Mouse (Mus musculus) heart, postnatal 14 days (tissue): ENCODE data around the gene Zfp598. TPM values are rescaled to one million over a fixed set of nuclear protein-coding genes. Genes with fewer than 3 reads are reported as not detected.

Experiments
- DNase-seq, 2 experiments: peaks; one replicate each; pipeline ENCODE4 v3.0.0; 2021 to 2022
- intact Hi-C: fragments of 180-260 bp; cut with DNase I; formaldehyde crosslinking; loops from one replicate; pipeline ENCODE4 v1.15.1; 2025
- total RNA-seq, 2 experiments: library from RNA; stranded (reverse); gene quantifications; 2 replicates each; pipeline ENCODE4 v1.2.3; 2021

Gene Zfp598
- total RNA-seq, 2 experiments from 2014 or later: 20.2 to 21.6 TPM

DNA sequence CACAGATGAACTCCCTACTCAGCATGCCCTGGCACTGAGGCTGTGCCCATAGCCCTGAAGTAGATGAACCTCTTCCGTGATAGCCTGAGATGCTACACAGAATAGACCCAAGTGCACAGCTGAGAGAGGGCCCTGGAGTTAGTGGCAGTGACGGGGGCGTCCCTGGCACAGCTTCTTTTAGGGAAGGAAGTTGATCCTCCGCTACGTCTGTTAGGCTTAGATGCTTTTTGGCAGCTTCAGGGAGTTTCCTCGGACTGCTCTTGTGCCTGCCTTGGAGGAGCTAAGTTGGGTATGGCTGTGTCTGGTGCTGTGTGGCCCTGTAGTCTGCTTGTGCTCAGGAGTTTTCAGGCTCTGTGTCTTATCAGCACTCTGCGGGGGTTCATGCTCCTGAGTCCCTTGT, 4.8 kb downstream of the Zfp598 start:
- intact Hi-C loops: no loop called here
- DNase-seq: no peak

DNA sequence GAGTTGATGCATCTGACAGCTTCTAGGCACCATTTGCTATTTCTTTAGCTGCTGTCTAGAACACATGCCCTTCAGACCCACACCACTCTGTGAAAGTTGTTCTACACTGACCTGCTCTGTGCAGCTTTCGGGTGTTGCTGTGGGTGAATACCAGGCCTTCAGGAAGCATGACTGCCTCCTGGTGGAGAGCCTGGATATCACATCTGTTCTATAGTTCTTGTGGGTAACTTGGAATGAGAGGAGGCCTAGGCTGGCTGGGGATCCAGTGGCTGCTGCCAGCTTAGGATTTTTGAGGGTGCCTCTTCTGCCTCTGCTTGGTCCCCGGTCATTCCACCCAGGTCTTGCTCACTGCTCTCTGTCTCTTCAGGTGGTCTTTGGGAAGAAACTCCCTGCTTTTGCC, 6.7 kb downstream of the Zfp598 start:
- intact Hi-C loops: no loop called here
- peak; percentile 74 to 85 for DNase-seq

DNA sequence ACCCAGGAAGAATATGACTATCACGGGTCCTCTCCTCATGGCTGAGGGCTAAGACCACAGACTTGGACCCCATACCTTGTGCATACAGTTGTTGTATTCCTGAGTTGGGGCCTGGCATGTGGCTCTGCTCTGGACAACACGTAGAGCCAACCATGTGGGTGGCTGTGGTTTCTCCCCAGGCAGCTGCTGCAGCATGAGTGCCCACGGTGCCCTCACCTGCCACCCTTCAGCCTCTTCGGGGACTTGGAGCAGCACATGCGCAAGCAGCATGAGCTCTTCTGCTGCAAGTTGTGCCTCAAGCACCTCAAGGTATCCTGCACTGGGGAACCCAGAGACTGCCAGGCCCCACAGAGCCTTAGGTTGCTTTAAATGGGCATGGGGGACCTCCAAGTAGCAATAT, 7.4 kb downstream of the Zfp598 start:
- DNase-seq: no peak
- intact Hi-C loops: no loop called here

DNA sequence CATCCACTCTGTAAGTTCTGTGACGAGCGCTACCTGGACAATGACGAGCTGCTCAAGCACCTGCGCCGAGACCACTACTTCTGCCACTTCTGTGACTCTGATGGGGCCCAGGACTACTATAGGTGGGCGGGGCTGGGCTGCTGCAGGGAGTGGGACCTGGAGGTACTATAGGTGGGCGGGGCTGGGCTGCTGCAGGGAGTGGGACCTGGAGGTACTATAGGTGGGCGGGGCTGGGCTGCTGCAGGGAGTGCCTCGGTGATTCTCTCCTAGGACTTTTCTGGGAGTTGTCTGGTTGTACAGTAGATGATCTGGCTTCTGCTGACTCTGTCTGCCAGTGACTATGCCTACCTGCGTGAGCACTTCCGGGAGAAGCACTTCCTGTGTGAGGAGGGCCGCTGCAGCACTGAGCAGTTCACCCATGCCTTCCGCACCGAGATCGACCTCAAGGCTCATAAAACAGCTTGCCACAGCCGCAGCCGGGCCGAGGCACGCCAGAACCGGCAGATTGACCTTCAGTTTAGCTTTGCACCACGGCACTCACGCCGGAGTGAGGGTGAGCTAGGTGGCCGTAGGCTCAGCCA, 8.1 kb downstream of the Zfp598 start:
- intact Hi-C loops: no loop called here
- DNase-seq: no peak

DNA sequence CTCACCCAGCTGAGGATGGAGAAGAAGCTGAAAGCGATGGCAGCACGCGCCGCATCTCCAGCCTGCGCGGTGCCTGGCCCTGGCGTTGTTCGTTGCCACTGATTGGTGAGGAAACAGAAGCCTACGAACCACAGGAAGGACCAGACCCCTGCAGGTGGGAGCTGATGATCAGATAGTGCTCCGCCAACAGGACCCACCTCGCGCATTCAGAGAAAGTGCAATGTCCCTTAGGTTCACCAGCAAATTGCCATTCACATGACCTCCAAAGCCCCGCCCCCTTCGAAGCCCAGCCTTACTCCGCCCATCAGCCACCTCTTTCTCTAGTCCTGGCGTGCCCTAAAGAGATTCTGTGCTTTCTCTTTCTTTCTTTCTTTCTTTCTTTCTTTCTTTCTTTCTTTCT, 17.0 kb downstream of the Zfp598 start:
- intact Hi-C loops: no loop called here
- DNase-seq: peak in 1 of 2 experiments; percentile 35

DNA sequence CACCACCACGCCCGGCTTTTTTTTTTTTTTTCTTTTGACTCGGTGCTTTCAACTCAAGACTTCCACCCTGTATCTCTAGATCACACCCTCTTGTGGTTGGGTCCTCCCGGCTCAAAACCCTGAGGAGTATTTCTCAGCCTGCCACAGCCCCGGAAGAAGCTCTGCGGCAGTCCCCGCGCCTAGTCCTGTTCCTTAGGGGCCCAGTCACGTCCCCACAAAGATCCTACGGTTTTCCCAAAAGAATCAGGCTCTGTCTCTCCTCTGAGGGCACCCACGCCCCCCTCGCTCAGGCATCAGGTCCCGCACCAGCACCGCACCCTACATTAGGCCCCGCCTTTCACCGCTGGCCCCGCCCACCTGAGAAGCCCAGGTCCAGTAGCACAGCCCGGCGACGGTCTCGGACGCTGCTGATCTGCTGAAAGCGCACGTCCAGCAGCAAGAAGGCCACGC, 17.7 kb downstream of the Zfp598 start:
- intact Hi-C loops: no loop called here
- DNase-seq: peak; percentile 48

DNA sequence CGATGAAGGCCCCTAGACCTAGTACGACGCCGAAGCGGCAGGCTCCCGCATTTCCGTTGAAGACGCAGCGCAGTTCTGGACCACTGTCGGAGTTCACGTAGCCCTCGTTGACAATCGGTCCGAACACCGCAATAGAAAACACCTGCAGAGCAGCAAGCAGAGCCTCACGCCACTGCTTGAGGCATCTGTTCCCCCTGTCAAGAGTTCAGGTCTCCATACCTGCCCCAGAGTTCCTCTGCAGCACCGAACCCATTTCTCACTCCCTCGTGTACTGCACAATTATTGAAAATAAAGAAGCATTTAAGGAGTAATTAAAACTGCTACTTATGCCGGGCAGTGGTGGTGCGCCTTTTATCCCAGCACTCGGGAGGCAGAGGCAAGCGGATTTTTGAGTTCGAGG, 18.1 kb downstream of the Zfp598 start:
- intact Hi-C loops: no loop called here
- no peak for DNase-seq

DNA sequence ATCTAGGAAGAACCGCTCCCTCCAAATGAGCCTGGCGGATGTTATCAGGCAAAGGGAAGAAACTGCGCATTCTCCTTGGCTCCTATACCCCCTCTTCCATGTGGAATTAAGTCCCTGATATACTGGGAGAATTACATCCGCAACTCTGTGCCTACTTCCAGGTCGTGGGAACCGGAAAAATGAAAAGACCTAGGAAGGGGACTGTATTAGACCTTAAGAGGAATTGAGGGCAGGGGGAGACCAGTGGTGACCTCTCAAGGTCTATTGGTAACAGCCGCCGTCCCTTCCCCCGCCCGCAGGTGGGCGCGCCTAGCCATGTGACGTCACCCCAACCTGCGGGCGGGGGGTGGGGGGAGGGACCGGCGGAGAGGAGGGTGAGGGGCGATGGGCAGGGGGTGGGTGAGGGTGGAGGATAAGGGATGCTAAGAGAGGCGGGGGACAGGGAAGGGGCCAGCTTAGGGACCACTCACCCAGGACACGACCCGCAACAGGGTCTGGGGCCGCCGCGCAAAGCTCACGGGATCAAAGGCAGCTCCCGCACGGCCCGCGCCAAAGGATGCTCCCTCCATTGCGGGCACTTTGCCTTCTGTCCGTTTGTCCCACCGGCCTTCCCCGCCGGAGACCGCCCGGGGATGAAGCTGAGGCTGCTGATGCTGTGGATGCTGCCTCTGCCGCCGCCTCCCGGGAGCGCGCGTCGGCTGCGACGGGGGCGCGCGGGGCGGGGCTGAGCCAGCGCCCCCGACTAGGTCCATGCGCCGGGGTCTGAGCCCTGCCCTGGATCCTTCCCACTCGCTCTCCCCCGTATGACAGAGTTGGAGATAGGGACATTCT, 20.0 kb downstream of the Zfp598 start, which contains the start of gene Syngr3:
Syngr3 (minus strand) TSS at position 705 of the 831 bp plus-strand sequence.
- intact Hi-C loops: no loop called here
- DNase-seq: no peak

DNA sequence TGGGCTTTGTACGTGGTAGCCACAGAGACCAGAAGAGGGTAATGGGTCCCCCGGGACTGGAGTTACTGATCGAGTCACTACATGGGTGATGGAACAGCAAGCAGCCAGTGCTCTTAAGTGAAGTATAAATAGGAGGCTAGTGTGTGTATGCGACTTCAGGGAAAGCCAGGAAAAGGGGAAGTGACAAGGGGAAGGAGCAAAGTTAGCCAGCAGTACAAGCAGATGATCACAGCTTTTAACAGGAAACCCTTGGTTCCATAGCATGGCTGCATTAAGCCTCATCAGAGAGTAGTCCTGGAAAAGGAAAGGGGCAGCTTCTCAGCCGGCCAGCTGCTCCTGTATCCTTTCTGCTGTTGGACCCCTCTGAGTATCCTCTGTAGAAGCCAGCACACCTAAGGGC, 22.9 kb downstream of the Zfp598 start:
- intact Hi-C loops: loop anchor here (2.0 kb wide), 1 partner anchor 22 kb away; no protein-coding TSS in a partner anchor
- DNase-seq: no peak

DNA sequence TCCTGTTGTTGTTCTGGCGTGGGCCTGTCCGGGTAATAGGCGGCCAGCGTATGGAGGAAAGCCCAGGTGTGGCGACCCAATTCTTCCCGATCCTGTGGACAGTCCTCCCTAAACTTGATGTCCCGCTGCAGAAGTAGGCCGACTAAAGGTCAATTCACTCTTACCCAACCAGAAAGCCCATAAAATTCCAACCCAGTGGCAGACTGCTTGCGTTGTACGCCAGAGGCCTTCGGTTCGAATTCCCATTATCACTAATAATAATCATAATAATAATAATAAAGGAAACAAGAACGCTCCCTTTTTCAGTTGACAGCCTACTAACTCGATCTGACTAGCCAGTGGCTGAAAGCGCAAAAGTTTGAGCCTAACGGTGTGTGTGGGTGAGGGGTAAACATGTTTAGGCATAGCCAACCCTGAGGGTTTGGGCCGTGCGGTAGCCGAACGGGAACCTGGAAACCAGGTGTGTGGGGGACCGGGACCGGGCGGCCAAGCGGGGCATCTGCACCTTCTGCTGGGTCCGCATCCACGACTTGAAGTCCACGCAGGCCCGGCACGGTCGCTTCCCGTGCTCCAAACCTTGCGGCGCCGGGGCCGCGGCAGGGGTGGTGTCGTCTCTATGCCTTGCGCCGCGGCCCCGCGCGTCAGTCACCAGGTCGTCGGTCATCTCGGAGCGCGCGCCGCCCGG, 26.0 kb downstream of the Zfp598 start:
- DNase-seq: no peak
- intact Hi-C loops: no loop called here

DNA sequence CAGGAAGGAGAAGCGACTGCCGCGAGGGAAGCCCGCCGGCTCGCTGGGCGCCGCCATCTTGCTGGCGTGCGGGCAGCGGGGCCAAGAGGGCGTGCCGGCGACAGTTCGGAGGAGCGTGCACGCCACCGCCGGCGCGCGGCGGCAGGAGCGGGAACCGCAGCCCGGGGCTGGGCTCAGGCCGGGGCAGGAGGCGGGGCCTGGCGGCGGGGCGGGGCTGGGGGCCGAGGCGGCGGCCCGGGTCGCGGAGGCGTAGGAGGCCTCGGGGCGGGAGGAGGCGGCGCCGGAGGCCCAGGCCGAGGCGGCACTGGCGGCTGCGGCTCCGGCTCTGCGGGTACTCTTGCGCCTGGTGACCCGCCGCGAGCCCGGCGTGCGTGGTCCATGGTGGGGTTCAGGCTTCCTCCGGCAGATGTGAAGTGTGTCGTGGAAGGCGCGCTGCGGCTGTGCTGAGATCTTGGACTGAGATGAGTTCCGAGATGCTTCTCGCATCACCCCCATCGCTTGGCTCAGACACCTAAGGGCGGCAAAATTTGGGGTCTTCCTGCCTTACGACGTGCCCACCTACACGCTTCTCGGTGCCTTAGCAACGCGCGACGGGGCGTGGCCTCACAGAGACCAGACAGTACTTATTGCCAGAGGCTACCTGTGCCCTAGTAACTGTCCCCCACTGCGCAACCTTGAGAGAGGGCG, 26.7 kb downstream of the Zfp598 start, which contains the start of the genes Gfer and Noxo1:
Gfer (minus strand) TSS at position 146 of the 687 bp plus-strand sequence.
Noxo1 (plus strand) TSS at position 224 of the 687 bp plus-strand sequence.
- intact Hi-C loops: no loop called here

DNA sequence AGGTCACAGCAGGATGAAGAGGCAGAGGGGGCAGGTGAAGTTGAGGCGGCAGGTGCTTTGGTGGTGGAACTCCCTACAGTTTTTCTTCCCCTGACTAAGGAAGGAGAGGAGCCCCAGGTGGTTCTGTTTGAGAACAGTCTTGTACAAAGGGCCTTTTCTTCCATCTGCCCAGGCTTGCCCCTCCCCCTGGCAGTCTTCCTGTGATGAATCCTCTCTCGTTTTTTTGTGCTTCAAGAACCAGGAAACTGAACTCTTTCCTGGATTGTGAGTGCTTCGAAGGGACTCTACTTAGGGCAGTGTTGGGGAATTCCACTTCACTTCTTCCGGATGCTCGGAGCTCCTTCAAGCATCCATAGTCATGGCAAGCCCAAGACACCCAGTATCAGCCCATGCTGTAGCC, 28.5 kb downstream of the Zfp598 start:
- intact Hi-C loops: no loop called here
- no peak for DNase-seq

More for the DNA sequence above, 26.7 kb downstream of the Zfp598 start, which contains the start of the genes Gfer and Noxo1:
- DNase-seq: peak; percentile 93 to 94

DNA sequence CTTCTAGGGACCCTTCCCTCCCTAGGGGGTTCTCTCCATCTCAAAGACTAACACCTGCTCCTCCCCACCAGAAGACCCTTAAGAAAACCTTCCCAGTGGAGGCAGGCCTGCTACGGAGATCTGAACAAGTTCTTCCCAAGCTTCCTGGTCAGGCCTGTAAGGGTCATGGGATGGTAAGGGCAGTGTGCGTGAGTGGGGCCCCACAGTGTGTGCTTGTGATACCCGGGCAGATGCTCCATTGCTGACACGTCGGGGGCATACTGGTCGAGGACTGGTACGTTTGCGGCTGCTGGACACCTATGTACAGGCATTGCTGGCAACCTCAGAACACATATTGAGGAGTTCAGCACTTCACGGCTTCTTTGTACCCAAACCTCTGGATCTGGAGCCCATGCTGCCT, 29.2 kb downstream of the Zfp598 start:
- intact Hi-C loops: no loop called here
- no peak for DNase-seq

DNA sequence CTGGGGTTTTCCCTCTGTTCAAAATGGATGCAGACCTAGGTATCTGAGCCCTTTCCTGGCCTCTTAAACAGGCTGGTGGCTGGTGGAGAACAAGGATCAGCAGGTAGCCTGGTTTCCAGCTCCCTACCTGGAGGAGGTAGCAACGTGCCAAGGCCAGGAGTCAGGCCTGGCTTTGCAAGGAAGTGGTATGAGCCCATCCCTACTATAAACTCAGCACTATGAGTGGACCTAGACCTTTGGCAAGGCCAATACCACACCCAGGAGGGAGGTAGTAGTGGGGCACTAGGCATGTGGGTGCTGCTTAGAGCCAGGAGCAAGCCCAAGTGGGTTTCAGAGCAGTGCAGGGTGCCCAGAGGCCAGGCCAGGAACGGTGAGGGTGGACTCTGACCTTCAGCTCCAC, 30.0 kb downstream of the Zfp598 start:
- no peak for DNase-seq
- intact Hi-C loops: no loop called here

DNA sequence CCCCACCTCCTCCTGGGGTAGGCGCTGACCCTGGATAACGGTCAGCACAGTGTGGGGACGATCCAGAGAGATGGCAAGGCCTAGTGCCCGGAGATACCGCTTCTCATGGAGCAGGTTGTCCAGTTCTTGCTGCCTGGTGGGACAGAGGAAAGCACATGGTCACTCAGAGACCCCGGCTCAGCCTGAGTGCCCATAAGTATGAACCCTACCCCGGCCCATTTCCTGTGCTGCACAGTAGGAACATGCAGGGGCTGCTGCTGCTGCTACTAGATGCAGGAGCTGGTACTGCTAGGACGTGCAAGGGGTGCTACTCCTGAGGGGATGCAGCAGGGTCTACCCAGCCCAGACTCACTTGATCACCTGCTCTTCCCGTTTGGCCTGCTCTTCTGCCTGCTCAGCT, 31.8 kb downstream of the Zfp598 start:
- no peak for DNase-seq

DNA sequence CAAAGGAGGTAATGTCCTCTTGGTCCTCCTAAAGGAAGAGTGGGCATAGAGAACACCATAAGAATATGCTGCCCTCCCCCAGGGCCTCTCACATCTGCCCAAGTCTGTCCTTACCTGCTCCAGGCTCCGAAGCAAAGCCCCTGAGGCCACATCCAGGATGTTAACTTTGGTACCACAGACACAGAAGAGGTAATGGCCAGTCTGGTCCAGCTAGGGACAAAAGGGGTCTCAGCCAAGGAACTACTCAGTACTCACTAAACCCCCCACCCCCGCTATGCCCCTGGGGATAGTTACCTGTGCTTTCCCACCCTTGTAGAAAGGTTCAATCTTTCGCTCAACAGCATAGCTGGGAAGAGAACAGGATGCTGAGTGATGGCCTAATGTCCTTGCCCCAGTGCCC, 36.3 kb downstream of the Zfp598 start:
- no peak for DNase-seq
- intact Hi-C loops: no loop called here

More for the DNA sequence above, 31.8 kb downstream of the Zfp598 start:
- intact Hi-C loops: no loop called here

DNA sequence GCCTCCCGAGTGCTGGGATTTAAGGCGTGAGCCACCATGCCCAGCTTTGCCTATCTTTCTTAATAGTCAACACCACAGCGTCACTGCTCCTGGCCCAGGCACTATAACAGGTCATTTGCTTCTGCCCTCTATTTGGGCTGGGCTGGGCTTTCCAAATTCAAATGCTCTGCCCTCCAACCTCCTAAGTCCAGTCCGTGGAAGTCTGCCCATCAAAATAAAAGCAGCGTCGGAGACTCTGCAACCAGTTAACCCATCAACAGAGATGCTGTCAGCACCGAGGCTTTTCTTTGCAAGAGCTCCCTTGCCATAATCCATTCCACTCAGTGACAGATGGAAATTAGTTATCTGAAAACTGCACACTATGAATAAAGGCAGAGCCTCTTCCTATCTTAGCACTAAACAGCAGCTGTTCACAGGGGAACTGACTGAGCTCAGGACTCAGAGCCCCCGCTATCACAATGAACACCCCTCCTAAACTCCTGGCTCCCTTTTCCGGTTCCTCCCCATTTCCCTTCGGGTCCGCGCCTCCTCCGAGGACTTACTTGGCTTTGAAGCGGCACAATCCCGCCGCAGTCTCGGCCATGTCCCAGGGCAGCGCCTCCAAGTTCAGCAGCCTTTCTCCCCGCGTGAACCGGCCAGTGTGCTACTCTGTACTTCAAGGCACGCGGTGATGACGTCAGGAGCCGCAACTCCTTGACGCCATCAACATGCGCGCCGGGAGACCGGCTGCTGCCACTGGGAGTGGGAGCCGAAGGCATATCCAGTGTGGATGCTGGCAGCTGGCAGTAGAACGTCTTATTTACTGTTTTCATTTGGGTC, 37.7 kb downstream of the Zfp598 start, which contains the start of gene Tbl3:
Tbl3 (minus strand) TSS at position 679 of the 819 bp plus-strand sequence.
- DNase-seq: peak; percentile 92 to 98
- intact Hi-C loops: no loop called here

DNA sequence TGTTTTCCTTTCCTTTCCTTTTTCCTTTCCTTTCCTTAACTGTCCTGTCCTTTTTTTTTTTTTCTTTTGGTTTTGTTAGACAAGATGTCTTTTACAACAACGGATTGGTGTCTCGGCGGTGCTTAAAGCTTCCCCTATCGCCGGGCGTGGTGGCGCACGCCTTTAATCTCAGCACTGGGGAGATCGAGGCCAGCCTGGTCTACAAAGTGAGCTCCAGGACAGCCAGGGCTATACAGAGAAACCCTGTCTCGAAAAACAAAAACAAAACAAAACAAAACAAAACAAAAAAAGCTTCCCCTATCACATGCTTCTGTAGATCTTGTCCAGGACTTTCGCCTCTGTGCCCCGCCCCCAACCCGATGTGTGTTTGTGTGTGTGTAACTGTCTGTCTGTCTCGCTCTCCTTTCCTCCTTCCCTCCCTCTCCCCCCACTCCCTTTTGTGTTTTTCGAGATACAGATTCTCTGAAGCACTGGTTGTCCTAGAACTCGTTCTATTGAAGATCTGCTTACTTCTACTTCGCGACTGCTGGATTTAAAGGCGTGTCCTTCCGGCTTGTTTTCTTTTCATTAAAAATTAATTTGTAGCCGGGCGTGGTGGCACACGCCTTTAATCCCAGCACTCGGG, 38.4 kb downstream of the Zfp598 start:
- DNase-seq: no peak
- intact Hi-C loops: no loop called here

DNA sequence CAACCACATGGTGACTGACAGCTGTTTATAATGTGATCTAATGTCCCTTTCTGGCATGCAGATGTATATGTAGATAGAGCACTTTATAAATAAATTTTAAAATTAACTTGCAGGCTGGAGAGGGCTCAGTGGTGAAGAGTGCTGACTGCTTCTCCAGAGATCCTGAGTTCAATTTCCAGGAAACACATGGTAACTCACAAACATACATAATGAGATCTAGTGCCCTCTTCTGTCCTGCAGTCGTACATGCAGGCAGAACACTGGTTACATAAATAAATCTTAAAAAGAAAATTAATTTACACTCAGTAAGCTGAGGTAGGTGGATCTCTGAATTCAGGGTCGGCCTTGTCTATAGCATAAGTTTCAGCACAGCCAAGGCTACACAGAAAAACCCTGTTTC, 39.2 kb downstream of the Zfp598 start:
- no peak for DNase-seq
- intact Hi-C loops: no loop called here
